Mouse (Mus musculus) heart, embryonic 14.5 days (tissue): ENCODE results near the gene Golt1a. TPM values are rescaled to one million over a fixed set of nuclear protein-coding genes. Genes with fewer than 3 reads are reported as not detected.

Experiments
- ATAC-seq: fragments of 200-750 bp; cut with Nextera tagmentation; 2 replicates; pipeline ENCODE4 v1.8.0; 2017; ENCODE audit warnings: low read depth, moderate TSS enrichment; ENCODE audit not compliant: insufficient number of reproducible peaks, insufficient read depth, low FRiP score
- H3K27ac ChIP-seq, 2 experiments: fragments of 200-500 bp in 1 of 2; fragments of 300-500 bp in 1 of 2; sonication (generic) in 1 of 2; replicated peaks in 1 of 2; 2 replicates each; pipeline ENCODE4 v1.5.1; 2012 to 2014; ENCODE audit warnings: low read depth in 2 of 2, low read length in 2 of 2, control low read depth in 1 of 2, mild to moderate bottlenecking in 1 of 2, mixed read lengths in 1 of 2; ENCODE audit not compliant: control insufficient read depth in 1 of 2, insufficient read depth in 1 of 2
- H3K27me3 ChIP-seq: fragments of 300-500 bp; sonication (generic); 2 replicates; pipeline ENCODE4 v1.6.1; 2014; ENCODE audit warnings: mild to moderate bottlenecking, low read length, control low read depth; ENCODE audit not compliant: control insufficient read depth, insufficient read depth
- H3K36me3 ChIP-seq: fragments of 300-500 bp; sonication (generic); 2 replicates; pipeline ENCODE4 v1.6.1; 2014; ENCODE audit warnings: mild to moderate bottlenecking, control low read depth, low read length, mixed read lengths; ENCODE audit not compliant: control insufficient read depth, insufficient read depth
- H3K4me1 ChIP-seq, 2 experiments: fragments of 200-500 bp in 1 of 2; fragments of 300-500 bp in 1 of 2; sonication (generic) in 1 of 2; 2 replicates each; pipeline ENCODE4 v1.6.1; 2012 to 2014; ENCODE audit warnings: low read length in 2 of 2, control low read depth in 1 of 2, mixed read lengths in 1 of 2; ENCODE audit not compliant: control insufficient read depth in 2 of 2, insufficient read depth in 2 of 2
- H3K4me2 ChIP-seq: fragments of 300-500 bp; sonication (generic); 2 replicates; pipeline ENCODE4 v1.6.1; 2014; ENCODE audit warnings: mild to moderate bottlenecking, low read length
- H3K4me3 ChIP-seq, 2 experiments: fragments of 200-500 bp in 1 of 2; fragments of 300-500 bp in 1 of 2; sonication (generic) in 1 of 2; 2 replicates each; pipeline ENCODE4 v1.5.1; 2012 to 2014; ENCODE audit warnings: low read length in 2 of 2, mild to moderate bottlenecking in 2 of 2, control low read depth in 1 of 2, low read depth in 1 of 2, moderate library complexity in 1 of 2; ENCODE audit not compliant: control insufficient read depth in 1 of 2, insufficient read depth in 1 of 2
- H3K9ac ChIP-seq: fragments of 300-500 bp; sonication (generic); 2 replicates; pipeline ENCODE4 v1.6.1; 2014; ENCODE audit warnings: mild to moderate bottlenecking, low read length
- H3K9me3 ChIP-seq: fragments of 300-500 bp; sonication (generic); 2 replicates; pipeline ENCODE4 v1.6.1; 2016; ENCODE audit warnings: low read length, control low read depth; ENCODE audit not compliant: control insufficient read depth
- WGBS: fragments of 180-500 bp; shearing (Covaris S2); extraction: QIAGEN DNeasy Blood & Tissue Kit; methylation state at CpG from one replicate; pipeline ENCODE4 v1.1.7; 2014; 5-methylcytosine and 5-hydroxymethylcytosine counted together
- polyA plus RNA-seq: library from polyadenylated mRNA; unstranded; fragments of >200 nt; fragmentation: Nextera tagmentation; extraction: Ambion mirVana; gene quantifications from 2 replicates; pipeline ENCODE4 v1.2.1, GENCODE M21; 2014

Golt1a gene
- not detected in 2 replicates for polyA plus RNA-seq

GRCm38 (mm10) chr1:133309652-133310267 is at the start of gene Golt1a:
Gene Golt1a (plus strand): TSS chr1:133309800.
- Histone ChIP-seq H3K9ac (no peak within 1 kb of the TSS), H3K27ac (no peak within 1 kb of the TSS), H3K36me3 (no peaks in the 10 kb centered on the region), H3K4me1 (peaks cover 7 to 11% of the 10 kb centered on the region in 2 experiments), H3K27me3 (no peaks in the 10 kb centered on the region), H3K4me3 (no peak within 1 kb of the TSS), H3K4me2 (no peak within 1 kb of the TSS), H3K9me3 (no peaks in the 10 kb centered on the region)
- WGBS = 69% methylated on average over 14 of the region's 14 CpGs
- ATAC-seq = no peak

- H3K36me3 ChIP-seq = peaks cover 71% of the 10 kb centered on the region
- H3K4me2 ChIP-seq = no peak overlapping the region
- H3K4me3 ChIP-seq = no peak overlapping the region
- H3K9ac ChIP-seq = no peak overlapping the region
- ATAC-seq = no peak
- WGBS = 93% methylated on average over 6 of the region's 6 CpGs
- no peaks in the 10 kb centered on the region for H3K27me3 ChIP-seq
- H3K4me1 ChIP-seq = peaks cover 5 to 10% of the 10 kb centered on the region in 2 experiments; a peak in 3 of 4 replicates
- H3K27ac ChIP-seq = no peak overlapping the region
- no peaks in the 10 kb centered on the region for H3K9me3 ChIP-seq
These were observed 47.0 kb upstream of the Golt1a start for GRCm38 (mm10) chr1:133262628-133263027.

GRCm38 (mm10) chr1:133263134-133263533 is 46.5 kb upstream of the Golt1a start:
- Histone ChIP-seq H3K9ac (no peak overlapping the region), H3K27ac (no peak overlapping the region), H3K36me3 (peaks cover 71% of the 10 kb centered on the region), H3K4me3 (no peak overlapping the region), H3K9me3 (no peaks in the 10 kb centered on the region), H3K4me1 (peaks cover 9 to 15% of the 10 kb centered on the region in 2 experiments; a peak in 3 of 4 replicates), H3K4me2 (no peak overlapping the region), H3K27me3 (no peaks in the 10 kb centered on the region)
- no peak for ATAC-seq
- 84% methylated on average over 7 of the region's 7 CpGs for WGBS

- 74% methylated on average over 12 of the region's 12 CpGs for WGBS
- no peak overlapping the region for H3K9ac ChIP-seq
- H3K9me3 ChIP-seq = no peaks in the 10 kb centered on the region
- ATAC-seq = no peak
- H3K27ac ChIP-seq = no peak overlapping the region
- H3K27me3 ChIP-seq = no peaks in the 10 kb centered on the region
- H3K4me1 ChIP-seq = peaks cover 7 to 13% of the 10 kb centered on the region in 2 experiments; a peak in 3 of 4 replicates
- no peak overlapping the region for H3K4me3 ChIP-seq
- no peak overlapping the region for H3K4me2 ChIP-seq
- H3K36me3 ChIP-seq = peaks cover 74% of the 10 kb centered on the region
These were observed 45.2 kb upstream of the Golt1a start for GRCm38 (mm10) chr1:133264367-133264766.

- Histone ChIP-seq H3K27ac (no peak overlapping the region), H3K4me2 (no peak overlapping the region), H3K36me3 (peaks cover 76% of the 10 kb centered on the region), H3K4me1 (peaks cover 11 to 17% of the 10 kb centered on the region in 2 experiments; a peak in 3 of 4 replicates), H3K4me3 (no peak overlapping the region), H3K9ac (no peak overlapping the region), H3K27me3 (no peaks in the 10 kb centered on the region), H3K9me3 (no peaks in the 10 kb centered on the region)
- ATAC-seq = no peak
- WGBS = 66% methylated on average over 11 of the region's 11 CpGs
These were observed 44.4 kb upstream of the Golt1a start for GRCm38 (mm10) chr1:133265114-133265766.

GRCm38 (mm10) chr1:133267094-133267493 is 42.5 kb upstream of the Golt1a start:
- WGBS = 70% methylated on average over 3 of the region's 3 CpGs
- Histone ChIP-seq H3K9me3 (no peaks in the 10 kb centered on the region), H3K4me3 (no peak overlapping the region), H3K9ac (no peak overlapping the region), H3K36me3 (peaks cover 78% of the 10 kb centered on the region), H3K4me2 (no peak overlapping the region), H3K27ac (no peak overlapping the region), H3K4me1 (peaks cover 15 to 21% of the 10 kb centered on the region in 2 experiments), H3K27me3 (no peaks in the 10 kb centered on the region)
- no peak for ATAC-seq

GRCm38 (mm10) chr1:133267813-133268492 is 41.6 kb upstream of the Golt1a start:
- Histone ChIP-seq H3K4me3 (no peak overlapping the region), H3K9me3 (no peaks in the 10 kb centered on the region), H3K4me1 (peaks cover 15 to 21% of the 10 kb centered on the region in 2 experiments), H3K27ac (peak overlapping the region in 1 of 2 experiments; percentile 10; a peak in 1 of 4 replicates), H3K36me3 (peaks cover 78% of the 10 kb centered on the region), H3K4me2 (no peak overlapping the region), H3K9ac (peak overlapping the region; percentile 2; the same call in 1 of the 2 replicates), H3K27me3 (no peaks in the 10 kb centered on the region)
- no peak for ATAC-seq
- WGBS = 22% methylated on average over 10 of the region's 10 CpGs
